Mouse (Mus musculus) lung, embryonic 16.5 days (tissue): ENCODE data around the gene Ipo13. TPM values are rescaled to one million over a fixed set of nuclear protein-coding genes. Genes with fewer than 3 reads are reported as not detected.

Experiments
- ATAC-seq: fragments of 200-750 bp; cut with Nextera tagmentation; 2 replicates; pipeline ENCODE4 v1.8.0; 2017; ENCODE audit warnings: low read depth, mild to moderate bottlenecking, moderate library complexity
- H3K27ac ChIP-seq: fragments of 300-500 bp; sonication (generic); 2 replicates; pipeline ENCODE4 v1.5.1; 2014; ENCODE audit warnings: mild to moderate bottlenecking, control low read depth, low read length
- H3K27me3 ChIP-seq: fragments of 300-500 bp; sonication (generic); 2 replicates; pipeline ENCODE4 v1.6.1; 2014; ENCODE audit warnings: low read depth, low read length, mixed read lengths; ENCODE audit not compliant: control insufficient read depth, insufficient read depth
- H3K36me3 ChIP-seq: fragments of 300-500 bp; sonication (generic); 2 replicates; pipeline ENCODE4 v1.6.1; 2014; ENCODE audit warnings: low read length; ENCODE audit not compliant: control insufficient read depth, insufficient read depth
- H3K4me1 ChIP-seq: fragments of 300-500 bp; sonication (generic); replicated peaks from 2 replicates; pipeline ENCODE4 v1.6.1; 2014; ENCODE audit warnings: low read length, mixed read lengths; ENCODE audit not compliant: control insufficient read depth, insufficient read depth
- H3K4me2 ChIP-seq: fragments of 300-500 bp; sonication (generic); 2 replicates; pipeline ENCODE4 v1.6.1; 2014; ENCODE audit warnings: low read depth, low read length, control low read depth
- H3K4me3 ChIP-seq: fragments of 300-500 bp; sonication (generic); 2 replicates; pipeline ENCODE4 v1.5.1; 2014; ENCODE audit warnings: mild to moderate bottlenecking, low read length, control low read depth
- H3K9ac ChIP-seq: fragments of 300-500 bp; sonication (generic); 2 replicates; pipeline ENCODE4 v1.6.1; 2014; ENCODE audit warnings: low read length, control low read depth
- H3K9me3 ChIP-seq: fragments of 300-500 bp; sonication (generic); 2 replicates; pipeline ENCODE4 v1.6.1; 2016; ENCODE audit warnings: low read length; ENCODE audit not compliant: control insufficient read depth
- WGBS: fragments of 180-500 bp; shearing (Covaris S2); extraction: QIAGEN DNeasy Blood & Tissue Kit; methylation state at CpG from one replicate; pipeline ENCODE4 v1.1.7; 2014; 5-methylcytosine and 5-hydroxymethylcytosine counted together
- polyA plus RNA-seq: library from polyadenylated mRNA; unstranded; fragments of >200 nt; fragmentation: Nextera tagmentation; extraction: Ambion mirVana; gene quantifications from 2 replicates; pipeline ENCODE4 v1.2.1, GENCODE M21; 2015

The Ipo13 gene
- polyA plus RNA-seq, 1 experiment from 2014 or later = 41.5 TPM

DNA sequence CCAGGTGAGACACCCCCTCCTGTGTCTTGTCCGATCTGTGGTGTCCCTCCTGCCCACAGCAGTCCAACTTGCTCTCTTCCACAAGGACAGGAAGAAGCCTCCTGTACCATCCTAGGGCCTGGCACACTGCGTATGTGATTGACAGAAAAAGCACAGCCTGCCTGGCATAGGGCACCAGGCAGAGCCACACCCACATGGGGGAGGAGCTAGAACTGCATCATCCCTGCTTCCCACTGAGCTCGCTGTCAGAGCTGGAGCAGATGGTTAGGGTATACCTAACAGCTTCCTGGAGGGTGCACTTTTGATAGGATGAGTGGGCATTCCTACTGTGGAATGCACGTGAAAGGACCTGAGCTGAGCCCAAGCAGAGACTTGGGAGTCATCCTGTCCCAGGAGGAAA is 52.0 kb downstream of the Ipo13 start:
- no peak overlapping the region for H3K9ac ChIP-seq
- WGBS = 47% methylated on average over 4 of the region's 4 CpGs
- H3K4me3 ChIP-seq = no peak overlapping the region
- H3K27ac ChIP-seq = no peak overlapping the region
- H3K4me2 ChIP-seq = no peak overlapping the region
- H3K4me1 ChIP-seq = peaks cover 12% of the 10 kb centered on the region
- peaks cover 4% of the 10 kb centered on the region; the same call in 1 of the 2 replicates for H3K27me3 ChIP-seq
- no peak for ATAC-seq
- no peaks in the 10 kb centered on the region for H3K36me3 ChIP-seq
- H3K9me3 ChIP-seq = no peaks in the 10 kb centered on the region

DNA sequence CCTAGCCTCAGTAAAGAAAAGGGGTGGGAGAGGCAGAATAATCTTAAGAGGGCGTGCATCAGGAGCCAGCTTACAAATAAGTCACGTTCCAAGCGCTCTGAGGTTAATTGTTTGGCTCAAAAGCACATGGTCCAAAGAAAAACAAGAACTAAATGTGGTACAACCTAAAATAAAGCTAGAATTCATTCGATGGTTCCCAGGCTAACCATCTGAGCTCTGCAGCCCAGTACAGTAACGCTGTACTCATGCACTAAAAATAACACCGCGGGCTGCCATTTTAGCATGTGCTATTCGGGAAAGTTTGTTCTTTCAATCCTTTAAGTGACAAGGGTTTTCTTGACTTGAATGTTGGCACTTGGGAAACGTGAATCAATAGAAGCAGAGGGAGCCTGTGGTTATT is 54.2 kb downstream of the Ipo13 start:
- WGBS = 80% methylated on average over 9 of the region's 9 CpGs

DNA sequence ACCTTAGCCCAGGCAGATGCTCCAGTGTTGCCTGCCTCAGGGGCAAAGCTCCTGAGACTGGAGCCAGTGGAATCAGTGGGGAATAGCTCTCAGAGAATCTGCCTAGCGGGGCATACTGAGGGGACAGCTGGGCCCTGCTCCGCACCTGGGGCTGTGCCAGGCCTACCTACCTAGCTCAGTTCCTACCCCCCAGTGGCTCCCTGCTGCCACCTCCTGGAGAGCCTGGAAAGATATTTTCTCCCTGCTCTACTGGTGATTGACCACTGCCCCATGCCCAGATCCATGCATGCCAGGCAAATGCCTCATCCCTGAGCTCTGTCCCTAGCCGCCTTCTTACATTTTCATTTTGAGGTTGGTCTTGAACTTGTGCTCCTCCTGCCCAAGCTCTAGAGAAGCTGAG is 56.0 kb downstream of the Ipo13 start:
- Histone ChIP-seq H3K27ac (no peak overlapping the region), H3K9ac (no peak overlapping the region), H3K4me1 (peaks cover 7% of the 10 kb centered on the region; the same call in 1 of the 2 replicates), H3K9me3 (no peaks in the 10 kb centered on the region), H3K4me2 (no peak overlapping the region), H3K4me3 (no peak overlapping the region), H3K36me3 (no peaks in the 10 kb centered on the region), H3K27me3 (no peaks in the 10 kb centered on the region)
- no peak for ATAC-seq
- WGBS = 73% methylated on average over 3 of the region's 3 CpGs

More for the DNA sequence above, 54.2 kb downstream of the Ipo13 start:
- no peaks in the 10 kb centered on the region for H3K36me3 ChIP-seq
- H3K27ac ChIP-seq = no peak overlapping the region
- no peak overlapping the region for H3K9ac ChIP-seq
- no peak for ATAC-seq
- H3K9me3 ChIP-seq = no peaks in the 10 kb centered on the region
- no peaks in the 10 kb centered on the region for H3K27me3 ChIP-seq
- H3K4me1 ChIP-seq = peaks cover 3% of the 10 kb centered on the region; the same call in 1 of the 2 replicates
- no peak overlapping the region for H3K4me3 ChIP-seq
- H3K4me2 ChIP-seq = no peak overlapping the region

DNA sequence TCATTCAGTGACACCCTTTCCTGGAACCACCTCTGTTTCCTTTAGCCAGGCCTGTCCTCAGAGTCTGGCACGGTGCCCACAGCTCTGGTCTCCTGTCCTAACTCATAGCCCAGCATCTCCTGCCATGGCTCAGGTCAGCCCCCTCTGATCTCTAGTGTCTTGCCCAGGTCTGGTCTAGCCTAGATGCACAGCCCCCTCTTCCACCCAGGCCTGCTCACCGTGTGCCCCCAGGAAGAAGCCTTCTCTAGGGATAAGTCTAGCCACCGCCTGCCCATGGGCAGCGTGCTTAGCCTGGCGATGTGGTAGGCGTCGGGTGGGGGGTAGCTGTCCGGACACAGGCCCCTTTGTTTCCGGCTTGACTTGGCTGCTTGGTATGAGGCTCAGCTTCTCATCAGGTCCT is 59.7 kb downstream of the Ipo13 start:
- no peaks in the 10 kb centered on the region for H3K36me3 ChIP-seq
- peaks cover 10% of the 10 kb centered on the region; the same call in 1 of the 2 replicates for H3K4me1 ChIP-seq
- no peak overlapping the region for H3K9ac ChIP-seq
- no peak overlapping the region for H3K4me3 ChIP-seq
- no peak overlapping the region for H3K27ac ChIP-seq
- no peaks in the 10 kb centered on the region for H3K9me3 ChIP-seq
- no peak overlapping the region for H3K4me2 ChIP-seq
- H3K27me3 ChIP-seq = no peaks in the 10 kb centered on the region; the same call in 1 of the 2 replicates
- ATAC-seq = no peak
- WGBS = 73% methylated on average over 9 of the region's 9 CpGs

DNA sequence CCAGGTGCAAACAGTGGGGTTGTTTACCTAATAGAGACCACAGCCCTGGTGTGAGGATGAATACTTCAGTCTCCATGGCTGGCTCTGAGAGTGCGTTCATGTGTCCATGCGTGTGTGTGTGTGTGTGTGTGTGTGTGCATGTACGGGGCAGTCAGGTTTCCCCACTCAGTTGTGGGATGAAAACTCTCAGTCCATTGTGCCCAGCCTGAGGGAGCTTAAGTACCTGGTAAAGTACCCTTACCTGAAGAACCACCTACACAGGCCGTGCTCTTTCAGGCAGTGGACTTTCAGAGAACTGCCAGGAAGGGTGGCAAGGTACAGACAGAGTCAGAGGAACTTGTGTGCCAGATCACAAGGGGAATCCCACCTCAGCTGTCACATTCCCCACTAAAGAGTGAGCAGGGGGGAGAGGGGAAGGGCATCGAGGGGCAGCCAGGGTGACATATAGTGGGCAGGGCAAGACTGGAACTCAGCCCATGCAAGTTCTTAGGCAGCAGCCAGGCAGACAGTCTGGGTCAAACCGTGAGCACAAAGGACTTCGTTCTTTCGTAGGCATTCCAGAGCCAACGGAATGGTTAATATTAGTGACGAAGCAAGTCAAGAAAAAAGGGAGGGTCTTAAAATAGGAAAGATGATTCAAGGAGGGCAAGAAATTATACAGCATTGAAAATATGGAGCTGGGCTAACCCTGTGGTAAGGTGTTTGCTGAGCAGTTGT is 62.5 kb downstream of the Ipo13 start:
- Histone ChIP-seq H3K9me3 (no peaks in the 10 kb centered on the region), H3K27me3 (no peaks in the 10 kb centered on the region; the same call in 1 of the 2 replicates), H3K4me2 (no peak overlapping the region), H3K9ac (no peak overlapping the region), H3K4me1 (peaks cover 10% of the 10 kb centered on the region; the same call in 1 of the 2 replicates), H3K36me3 (no peaks in the 10 kb centered on the region), H3K27ac (no peak overlapping the region), H3K4me3 (no peak overlapping the region)
- WGBS = 65% methylated on average over 10 of the region's 10 CpGs
- ATAC-seq = peak; percentile 10; the same call in 1 of the 2 replicates

DNA sequence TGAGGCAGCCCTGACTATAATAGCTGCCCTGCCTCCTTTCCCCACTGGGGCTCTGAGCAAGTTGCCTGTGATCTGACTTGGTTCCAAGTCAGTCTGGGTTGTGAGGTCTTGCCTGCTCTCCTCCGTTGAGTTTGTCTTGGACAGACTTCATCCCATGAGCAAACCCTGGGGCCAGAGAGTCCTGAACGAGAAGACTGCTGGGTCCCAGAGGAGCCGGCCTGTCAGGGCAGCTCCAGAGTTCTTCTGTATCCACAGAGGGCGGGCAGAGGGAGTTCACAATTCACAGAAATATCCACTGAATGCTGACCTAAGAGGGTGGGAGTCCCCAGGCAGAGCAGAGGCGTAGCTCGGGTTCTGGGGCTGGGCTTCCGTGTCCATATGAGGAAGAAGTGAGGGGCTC is 63.9 kb downstream of the Ipo13 start:
- Histone ChIP-seq H3K9ac (no peak overlapping the region), H3K4me3 (no peak overlapping the region), H3K4me2 (no peak overlapping the region), H3K4me1 (peaks cover 14% of the 10 kb centered on the region; the same call in 1 of the 2 replicates), H3K27me3 (no peaks in the 10 kb centered on the region; the same call in 1 of the 2 replicates), H3K9me3 (no peaks in the 10 kb centered on the region), H3K27ac (no peak overlapping the region), H3K36me3 (no peaks in the 10 kb centered on the region)
- ATAC-seq = no peak
- 75% methylated on average over 7 of the region's 7 CpGs for WGBS

DNA sequence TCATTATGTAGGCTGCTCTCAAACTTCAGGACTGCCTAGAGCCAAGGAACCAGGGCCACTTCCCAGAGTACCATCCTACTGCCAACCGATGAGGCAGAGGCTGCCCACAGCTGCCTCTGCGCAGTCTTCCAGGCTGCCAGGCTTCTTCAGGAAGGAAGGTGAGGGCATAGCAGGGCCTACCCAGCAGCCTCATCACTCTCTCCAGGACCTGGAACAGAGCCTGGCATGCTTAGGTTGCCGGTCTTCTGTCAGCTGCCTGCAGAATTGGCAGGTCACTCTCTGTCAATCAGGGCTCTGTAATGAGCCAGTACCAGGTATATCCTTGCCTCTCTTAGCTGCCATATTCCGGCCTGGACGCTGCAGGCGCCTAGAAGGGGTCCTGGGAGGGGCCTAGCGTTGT is 64.6 kb downstream of the Ipo13 start:
- H3K4me1 ChIP-seq = peaks cover 8% of the 10 kb centered on the region; the same call in 1 of the 2 replicates
- ATAC-seq = no peak
- WGBS = 85% methylated on average over 7 of the region's 7 CpGs

DNA sequence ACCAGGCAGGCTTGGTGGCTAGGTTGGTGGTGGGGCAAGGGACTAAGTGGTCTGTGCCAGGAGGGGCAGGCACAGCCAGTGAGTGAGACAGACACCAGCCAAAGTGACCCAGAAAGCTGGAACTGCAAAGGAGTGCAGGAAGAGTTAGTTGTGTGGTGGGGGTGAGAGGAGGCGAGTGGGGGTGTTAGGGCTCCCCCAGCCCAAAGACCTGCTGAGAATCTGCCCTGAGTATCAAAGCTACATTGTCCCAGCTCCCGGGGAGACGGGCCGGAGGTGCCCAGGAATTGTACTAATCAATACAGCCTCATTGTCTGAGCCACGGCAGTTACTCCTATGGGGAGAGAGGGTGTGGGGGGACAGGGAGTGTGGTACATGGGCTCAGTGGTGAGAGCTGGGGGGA is 65.3 kb downstream of the Ipo13 start:
- Histone ChIP-seq H3K27ac (no peak overlapping the region), H3K36me3 (no peaks in the 10 kb centered on the region), H3K27me3 (no peaks in the 10 kb centered on the region; the same call in 1 of the 2 replicates), H3K9me3 (no peaks in the 10 kb centered on the region), H3K9ac (no peak overlapping the region), H3K4me2 (no peak overlapping the region), H3K4me1 (peaks cover 8% of the 10 kb centered on the region; the same call in 1 of the 2 replicates), H3K4me3 (no peak overlapping the region)
- ATAC-seq = no peak
- WGBS = 85% methylated on average over 5 of the region's 5 CpGs

More for the DNA sequence above, 64.6 kb downstream of the Ipo13 start:
- Histone ChIP-seq H3K4me2 (no peak overlapping the region), H3K36me3 (no peaks in the 10 kb centered on the region), H3K27ac (no peak overlapping the region), H3K4me3 (no peak overlapping the region), H3K27me3 (no peaks in the 10 kb centered on the region; the same call in 1 of the 2 replicates), H3K9ac (no peak overlapping the region), H3K9me3 (no peaks in the 10 kb centered on the region)

DNA sequence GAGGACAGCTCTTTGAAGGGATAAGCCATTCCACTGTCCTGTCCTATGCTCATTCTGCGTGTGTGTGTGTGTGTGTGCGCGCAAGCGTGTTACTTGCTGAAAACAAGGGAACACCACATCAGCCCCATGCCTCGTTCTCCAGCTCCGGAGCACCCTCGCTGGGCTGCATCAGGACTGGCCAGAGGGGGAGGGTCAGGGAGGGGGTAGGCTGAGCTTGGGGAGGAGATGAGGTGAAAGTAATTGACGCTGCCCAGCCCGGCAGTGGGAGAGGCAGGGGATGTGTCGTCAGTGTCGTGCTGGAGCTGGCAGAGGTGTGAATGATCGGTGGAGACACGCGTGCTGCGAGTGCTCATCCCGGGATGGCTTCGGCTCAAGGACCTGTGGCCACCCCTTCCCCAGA is 65.7 kb downstream of the Ipo13 start:
- peaks cover 8% of the 10 kb centered on the region; the same call in 1 of the 2 replicates for H3K4me1 ChIP-seq
- ATAC-seq = no peak
- H3K4me3 ChIP-seq = no peak overlapping the region
- no peaks in the 10 kb centered on the region; the same call in 1 of the 2 replicates for H3K27me3 ChIP-seq
- WGBS = 57% methylated on average over 17 of the region's 17 CpGs
- H3K9me3 ChIP-seq = no peaks in the 10 kb centered on the region
- H3K4me2 ChIP-seq = no peak overlapping the region
- no peak overlapping the region for H3K27ac ChIP-seq
- no peaks in the 10 kb centered on the region for H3K36me3 ChIP-seq
- H3K9ac ChIP-seq = no peak overlapping the region
